Mouse (Mus musculus) myocyte (in vitro differentiated cells): Measurements from ENCODE around the gene Ttf1. TPM values are rescaled to one million over a fixed set of nuclear protein-coding genes. Genes with fewer than 3 reads are reported as not detected.
"Not testable (repeated sequence)": the region's sequence is repeated elsewhere in the genome, so short reads cannot be mapped to it uniquely, and the experiment has no call there.

Experiments
- H3K27me3 ChIP-seq: one replicate; pipeline ENCODE4 v1.6.1; 2011; ENCODE audit not compliant: control insufficient read depth, insufficient read depth, insufficient read length
- H3K36me3 ChIP-seq: one replicate; pipeline ENCODE4 v1.6.1; 2011; ENCODE audit not compliant: control insufficient read depth, insufficient read depth
- H3K4me2 ChIP-seq: one replicate; pipeline ENCODE4 v1.6.1; 2011; ENCODE audit warnings: low read depth, control low read depth
- H3K4me3 ChIP-seq: one replicate; pipeline ENCODE4 v1.5.1; 2011; ENCODE audit warnings: mild to moderate bottlenecking, control low read depth, moderate library complexity
- H3K79me2 ChIP-seq: one replicate; pipeline ENCODE4 v1.6.1; 2011; ENCODE audit not compliant: control insufficient read depth, insufficient read depth
- H3ac ChIP-seq: one replicate; pipeline ENCODE4 v1.6.1; 2011; ENCODE audit not compliant: control insufficient read depth, insufficient read length
- CEBPB ChIP-seq: IDR thresholded peaks from 2 replicates; pipeline ENCODE4 v1.6.1; 2011; ENCODE audit warnings: mild to moderate bottlenecking, moderate library complexity; ENCODE audit not compliant: poor library complexity, insufficient read depth, severe bottlenecking
- E2F4 ChIP-seq: IDR thresholded peaks from one replicate; pipeline ENCODE4 v1.6.1; 2011; ENCODE audit warnings: mild to moderate bottlenecking, control low read depth, moderate library complexity; ENCODE audit not compliant: insufficient read depth
- MAX ChIP-seq: IDR thresholded peaks from one replicate; pipeline ENCODE4 v1.6.1; 2011; ENCODE audit warnings: low read depth, mild to moderate bottlenecking, control low read depth
- MYOD1 ChIP-seq, 3 experiments: IDR thresholded peaks; one replicate each; pipeline ENCODE4 v1.6.1; 2011; ENCODE audit warnings: control low read depth in 2 of 3, low read depth in 2 of 3, mild to moderate bottlenecking in 2 of 3, moderate library complexity in 1 of 3; ENCODE audit not compliant: insufficient read length in 2 of 3, control insufficient read depth in 1 of 3
- MYOG ChIP-seq, 3 experiments: IDR thresholded peaks; one replicate each; pipeline ENCODE4 v1.6.1; 2011; ENCODE audit warnings: control low read depth in 2 of 3, low read depth in 2 of 3, mild to moderate bottlenecking in 2 of 3; ENCODE audit not compliant: insufficient read length in 2 of 3, control insufficient read depth in 1 of 3, insufficient read depth in 1 of 3
- POLR2A ChIP-seq: IDR thresholded peaks from one replicate; pipeline ENCODE4 v1.6.1; 2011; ENCODE audit warnings: low read depth, mild to moderate bottlenecking, control low read depth, moderate library complexity; ENCODE audit not compliant: insufficient read length
- POLR2AphosphoS2 ChIP-seq: IDR thresholded peaks from one replicate; pipeline ENCODE4 v1.6.1; 2011; ENCODE audit warnings: low read depth, control low read depth; ENCODE audit not compliant: insufficient read length
- REST ChIP-seq: IDR thresholded peaks from one replicate; pipeline ENCODE4 v1.6.1; 2011; ENCODE audit warnings: mild to moderate bottlenecking, control low read depth, moderate library complexity; ENCODE audit not compliant: insufficient read depth, insufficient read length
- SRF ChIP-seq: IDR thresholded peaks from one replicate; pipeline ENCODE4 v1.6.1; 2011; ENCODE audit warnings: low read depth; ENCODE audit not compliant: control insufficient read depth, insufficient read length
- TCF12 ChIP-seq: IDR thresholded peaks from one replicate; pipeline ENCODE4 v1.6.1; 2011; ENCODE audit warnings: mild to moderate bottlenecking, control low read depth; ENCODE audit not compliant: poor library complexity, insufficient read depth, severe bottlenecking
- TCF3 ChIP-seq: IDR thresholded peaks from one replicate; pipeline ENCODE4 v1.6.1; 2011; ENCODE audit warnings: low read depth, control low read depth; ENCODE audit not compliant: insufficient read length
- USF1 ChIP-seq: IDR thresholded peaks from one replicate; pipeline ENCODE4 v1.6.1; 2011; ENCODE audit warnings: low read depth, mild to moderate bottlenecking, control low read depth, moderate library complexity
- polyA plus RNA-seq: library from polyadenylated mRNA; unstranded; fragments of >200 nt; fragmentation: generic; extraction: Trizol; gene quantifications from one replicate; pipeline ENCODE4 v1.2.1, GENCODE M21; 2012; ENCODE audit warnings: missing spikeins

The Ttf1 gene
- polyA plus RNA-seq, 1 experiment = 3.1 TPM

GRCm38 (mm10) chr2:29074676-29075075, 14.6 kb downstream of the Ttf1 start:
- Histone ChIP-seq H3K36me3 (peaks cover 36% of the 10 kb centered on the region), H3K4me2 (no peak overlapping the region), H3K27me3 (no peaks in the 10 kb centered on the region), H3K79me2 (no peaks in the 10 kb centered on the region), H3ac (no peak overlapping the region), H3K4me3 (no peak overlapping the region)
- TF ChIP-seq POLR2A = no peak
- no peak for TF ChIP-seq POLR2AphosphoS2
- no peak for TF ChIP-seq USF1
- no peak for TF ChIP-seq REST
- TF ChIP-seq MAX = no peak
- TF ChIP-seq CEBPB = no peak
- TF ChIP-seq TCF3 = no peak
- no peak for TF ChIP-seq E2F4
- no peak for TF ChIP-seq SRF
- TF ChIP-seq MYOG (IDR thresholded peaks at IDR 0.05; ENCODE audit: control insufficient read depth in 1 of 3, insufficient read depth in 1 of 3, insufficient read length in 2 of 3, low read depth in 2 of 3) = no peak

DNA sequence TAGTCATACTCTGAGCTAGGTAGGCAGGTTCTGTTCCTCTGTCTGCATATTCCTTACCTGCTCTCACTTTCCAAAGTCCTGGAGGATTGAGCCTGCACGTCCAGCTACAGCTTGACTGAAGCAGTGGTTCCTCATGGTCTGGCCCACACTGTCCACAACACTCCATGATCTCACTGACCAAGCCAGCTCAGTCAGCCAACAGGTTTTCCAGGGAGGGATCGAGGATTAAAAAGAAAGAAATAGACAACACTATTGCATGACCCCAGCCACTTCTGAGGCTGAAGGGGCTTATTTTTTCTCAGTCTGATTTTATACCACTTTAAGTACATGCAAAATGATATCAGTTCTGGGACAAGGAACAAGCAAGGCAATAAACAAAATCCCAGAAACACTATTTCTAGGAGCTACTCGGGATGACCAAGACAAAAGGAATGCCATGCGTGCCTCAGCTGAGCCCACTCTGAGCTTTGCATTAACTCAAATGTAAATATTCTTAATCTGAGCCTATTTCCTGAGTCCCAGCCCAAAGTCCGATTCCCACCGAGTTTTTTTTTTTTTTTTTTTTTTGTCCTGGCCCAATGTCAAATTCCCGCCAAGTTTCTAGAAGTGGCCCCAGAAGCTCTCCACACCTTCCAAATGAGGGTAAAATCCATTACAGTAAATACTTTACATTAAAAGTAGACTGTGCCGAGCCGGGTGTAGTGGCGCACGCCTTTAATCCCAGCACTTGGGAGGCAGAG, 15.4 kb downstream of the Ttf1 start:
- Histone ChIP-seq H3K4me3 (no peak overlapping the region), H3ac (no peak overlapping the region), H3K27me3 (no peaks in the 10 kb centered on the region), H3K36me3 (peaks cover 35% of the 10 kb centered on the region), H3K4me2 (no peak overlapping the region), H3K79me2 (no peaks in the 10 kb centered on the region)
- no peak for TF ChIP-seq POLR2AphosphoS2
- no peak for TF ChIP-seq REST
- no peak for TF ChIP-seq CEBPB
- TF ChIP-seq TCF12 = no peak
- no peak for TF ChIP-seq TCF3
- no peak for TF ChIP-seq MYOD1 (IDR thresholded peaks at IDR 0.05; ENCODE audit: control insufficient read depth in 1 of 3, insufficient read length in 2 of 3, low read depth in 2 of 3)
- TF ChIP-seq MYOG (IDR thresholded peaks at IDR 0.05; ENCODE audit: control insufficient read depth in 1 of 3, insufficient read depth in 1 of 3, insufficient read length in 2 of 3, low read depth in 2 of 3) = no peak
- no peak for TF ChIP-seq E2F4
- no peak for TF ChIP-seq POLR2A
- TF ChIP-seq MAX = no peak
- TF ChIP-seq USF1 = no peak
- no peak for TF ChIP-seq SRF

- Histone ChIP-seq H3K27me3 (no peaks in the 10 kb centered on the region), H3K4me3 (no peak overlapping the region), H3K79me2 (no peaks in the 10 kb centered on the region), H3K36me3 (peaks cover 39% of the 10 kb centered on the region), H3K4me2 (no peak overlapping the region), H3ac (no peak overlapping the region)
- TF ChIP-seq CEBPB = no peak
- TF ChIP-seq TCF12 = no peak
- no peak for TF ChIP-seq TCF3
- no peak for TF ChIP-seq REST
- TF ChIP-seq MYOG (IDR thresholded peaks at IDR 0.05; ENCODE audit: control insufficient read depth in 1 of 3, insufficient read depth in 1 of 3, insufficient read length in 2 of 3, low read depth in 2 of 3) = no peak
- TF ChIP-seq E2F4 = no peak
- no peak for TF ChIP-seq POLR2A
- TF ChIP-seq MAX = no peak
Observed at GRCm38 (mm10) chr2:29076226-29076625, 16.2 kb downstream of the Ttf1 start.

- Histone ChIP-seq H3K27me3 (no peaks in the 10 kb centered on the region), H3K4me2 (no peak overlapping the region), H3K4me3 (no peak overlapping the region), H3K79me2 (no peaks in the 10 kb centered on the region), H3K36me3 (peaks cover 63% of the 10 kb centered on the region), H3ac (no peak overlapping the region)
- TF ChIP-seq E2F4 (no peak), TCF12 (no peak), USF1 (no peak), MYOG (IDR thresholded peaks at IDR 0.05; ENCODE audit: control insufficient read depth in 1 of 3, insufficient read depth in 1 of 3, insufficient read length in 2 of 3, low read depth in 2 of 3) (no peak), MYOD1 (IDR thresholded peaks at IDR 0.05; ENCODE audit: control insufficient read depth in 1 of 3, insufficient read length in 2 of 3, low read depth in 2 of 3) (no peak), CEBPB (no peak), MAX (no peak), REST (no peak), POLR2AphosphoS2 (no peak), TCF3 (no peak), POLR2A (no peak), SRF (no peak)
Observed at GRCm38 (mm10) chr2:29081965-29082364, 21.9 kb downstream of the Ttf1 start.

DNA sequence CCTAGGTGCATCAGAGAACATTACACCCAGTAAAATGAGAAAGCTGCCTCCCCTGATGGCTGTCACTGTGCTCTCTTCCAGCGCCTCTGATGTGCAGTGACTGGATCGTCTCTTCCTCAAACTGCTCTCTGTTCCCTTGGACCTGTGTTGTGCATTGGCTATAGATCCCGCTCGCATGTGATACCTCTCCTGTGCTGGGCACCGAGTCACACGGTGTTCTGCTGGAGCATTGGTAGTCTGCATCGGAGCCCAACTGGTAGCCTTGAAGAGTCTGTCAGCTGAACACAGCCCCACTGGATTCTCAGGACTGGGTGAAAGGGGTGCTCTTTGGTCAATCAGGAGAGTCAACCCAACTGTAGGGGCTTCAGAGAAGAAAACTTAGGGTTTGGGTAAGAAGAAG, 26.0 kb downstream of the Ttf1 start:
- H3K79me2 ChIP-seq = no peaks in the 10 kb centered on the region
- H3K4me3 ChIP-seq = no peak overlapping the region
- H3K27me3 ChIP-seq = no peaks in the 10 kb centered on the region
- H3K4me2 ChIP-seq = no peak overlapping the region
- peaks cover 42% of the 10 kb centered on the region for H3K36me3 ChIP-seq
- no peak for TF ChIP-seq TCF3
- TF ChIP-seq USF1 = no peak
- no peak for TF ChIP-seq MAX
- no peak overlapping the region for H3ac ChIP-seq

DNA sequence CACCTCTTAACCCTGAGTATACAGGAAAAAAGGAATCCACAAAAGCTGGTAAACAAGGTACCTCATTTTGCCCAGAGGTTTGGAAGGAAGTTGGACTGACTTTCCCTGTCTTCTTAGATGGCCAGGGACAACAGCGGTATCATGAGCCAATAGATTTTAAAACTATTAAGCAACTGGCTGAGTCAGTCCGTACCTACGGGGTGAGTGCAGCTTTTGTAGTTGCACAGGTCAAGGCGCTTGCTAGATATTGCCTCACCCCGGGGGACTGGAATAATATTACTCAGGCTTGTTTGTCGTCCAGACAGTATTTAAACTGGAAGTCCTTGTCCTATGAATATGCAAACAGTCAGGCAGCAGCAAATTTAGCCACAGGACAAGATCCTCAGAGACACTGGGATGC, 29.2 kb downstream of the Ttf1 start:
- H3ac ChIP-seq, H3K4me3 ChIP-seq, H3K27me3 ChIP-seq, H3K79me2 ChIP-seq, H3K4me2 ChIP-seq: not testable (repeated sequence)
- H3K36me3 ChIP-seq = peaks cover 19% of the 10 kb centered on the region
